Mouse (Mus musculus) cerebellum, adult 2 months (tissue): Measurements from ENCODE around the gene Grid1. TPM values are rescaled to one million over a fixed set of nuclear protein-coding genes. Genes with fewer than 3 reads are reported as not detected.

Experiments used
- DNase-seq, 2 experiments: peaks; one replicate each; pipeline ENCODE4 v3.0.0; 2021
- H3K27ac ChIP-seq: fragments of 200-500 bp; 2 replicates; pipeline ENCODE4 v1.5.1; 2012; ENCODE audit warnings: low read length, control low read depth, inconsistent platforms; ENCODE audit not compliant: insufficient read depth
- H3K27me3 ChIP-seq: fragments of 200-500 bp; 2 replicates; pipeline ENCODE4 v1.6.1; 2012; ENCODE audit warnings: inconsistent platforms, mild to moderate bottlenecking, low read length, moderate library complexity; ENCODE audit not compliant: control insufficient read depth, insufficient read depth
- H3K4me1 ChIP-seq: fragments of 200-500 bp; 2 replicates; pipeline ENCODE4 v1.6.1; 2011; ENCODE audit warnings: low read length; ENCODE audit not compliant: control insufficient read depth, insufficient read depth
- H3K4me3 ChIP-seq: fragments of 200-500 bp; replicated peaks from 2 replicates; pipeline ENCODE3; 2011; ENCODE audit warnings: mild to moderate bottlenecking, low read depth, low read length, control low read depth; ENCODE audit not compliant: insufficient read depth
- CTCF ChIP-seq: fragments of 200-500 bp; IDR thresholded peaks from 2 replicates; pipeline ENCODE4 v1.5.1; 2011; ENCODE audit warnings: low read depth, mild to moderate bottlenecking, control low read depth, low read length, moderate library complexity, borderline replicate concordance; ENCODE audit not compliant: insufficient read depth
- POLR2A ChIP-seq: fragments of 200-500 bp; IDR thresholded peaks from 2 replicates; pipeline ENCODE4 v1.6.1; 2011; ENCODE audit warnings: low read length, control low read depth, borderline replicate concordance; ENCODE audit not compliant: insufficient read depth
- WGBS: fragments of 180-500 bp; shearing (Covaris S2); methylation state at CpG from one replicate; pipeline ENCODE4 v1.1.7; 2018; 5-methylcytosine and 5-hydroxymethylcytosine counted together
- polyA plus RNA-seq: library from polyadenylated mRNA; depleted of rRNA; stranded (reverse); fragments of >200 nt; gene quantifications from 2 replicates; pipeline ENCODE4 v1.2.3, GENCODE M21; 2012

Grid1 gene
- polyA plus RNA-seq, 1 experiment: 13.3 TPM

DNA sequence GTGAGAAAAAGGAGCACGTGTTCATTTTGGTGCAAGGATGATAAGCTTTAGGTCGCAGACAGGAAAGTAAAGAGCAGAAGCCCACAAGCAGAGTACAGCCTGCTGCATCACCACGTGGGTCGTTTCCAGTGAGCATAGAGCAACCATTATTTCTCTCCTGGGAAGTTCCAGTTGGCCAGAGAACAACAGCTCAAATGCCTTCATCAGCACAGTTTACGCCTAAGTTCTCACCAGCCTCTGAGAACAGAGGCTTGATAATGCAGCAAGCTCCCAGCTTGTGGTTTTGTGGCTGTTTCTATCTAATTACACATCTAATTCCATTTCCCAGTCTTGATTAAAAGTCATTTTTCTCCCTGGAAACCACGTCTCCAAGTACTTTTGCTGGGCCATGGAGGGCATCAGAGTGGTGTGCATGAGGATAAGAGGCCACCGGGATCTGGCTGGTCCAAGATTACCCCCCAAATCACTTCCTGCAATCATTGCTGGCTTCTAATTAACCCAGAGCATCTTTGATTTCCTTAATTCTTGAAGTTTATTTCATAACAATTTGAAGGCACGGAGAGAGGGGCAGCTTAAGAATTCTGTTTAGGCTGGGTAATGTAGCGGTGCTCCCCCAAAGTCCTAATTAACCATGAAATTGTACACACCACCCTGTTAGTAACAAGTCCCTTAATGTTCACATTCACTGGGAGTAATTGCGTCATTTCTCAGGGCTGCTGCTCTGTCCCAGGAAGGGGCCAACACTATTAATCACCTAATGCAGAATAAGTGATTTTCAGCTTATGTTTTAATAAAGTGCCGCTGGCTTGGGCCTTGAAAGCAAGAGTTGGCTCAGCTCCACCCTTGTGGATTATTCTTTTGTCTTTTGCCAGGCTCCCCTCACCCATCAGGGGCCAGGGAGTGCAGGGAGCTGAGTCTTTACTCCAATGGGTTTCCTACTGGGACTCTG, 292.7 kb downstream of the Grid1 start:
- no peak for DNase-seq
- Histone ChIP-seq H3K4me1 (no peaks in the 10 kb centered on the region), H3K27ac (no peak overlapping the region), H3K4me3 (no peak overlapping the region), H3K27me3 (no peaks in the 10 kb centered on the region)
- TF ChIP-seq POLR2A (no peak), CTCF (no peak)
- 46% methylated on average over 11 of the region's 11 CpGs for WGBS

DNA sequence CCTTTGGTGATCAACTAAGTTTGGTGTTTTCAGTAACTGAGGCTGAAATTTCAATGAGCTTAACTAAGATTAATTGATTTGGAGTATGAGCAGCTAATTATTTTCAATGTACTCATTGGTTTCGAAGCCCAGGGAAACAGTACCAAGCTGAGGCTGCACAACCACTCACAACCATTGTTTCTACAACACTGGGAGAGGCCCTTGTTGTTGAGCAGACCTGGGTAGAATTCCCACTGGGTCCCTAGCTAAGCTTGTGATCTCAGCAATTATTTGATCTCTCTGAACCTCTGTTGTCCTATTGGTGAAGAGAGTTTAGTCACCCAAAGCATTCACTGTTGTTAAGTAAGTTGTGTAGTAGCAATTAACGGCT, 293.4 kb downstream of the Grid1 start:
- H3K27ac ChIP-seq: no peak overlapping the region
- no peaks in the 10 kb centered on the region for H3K4me1 ChIP-seq
- WGBS: 78% methylated on average over 2 of the region's 2 CpGs
- no peak overlapping the region for H3K4me3 ChIP-seq
- H3K27me3 ChIP-seq: no peaks in the 10 kb centered on the region
- TF ChIP-seq CTCF: no peak
- no peak for TF ChIP-seq POLR2A
- DNase-seq: no peak

DNA sequence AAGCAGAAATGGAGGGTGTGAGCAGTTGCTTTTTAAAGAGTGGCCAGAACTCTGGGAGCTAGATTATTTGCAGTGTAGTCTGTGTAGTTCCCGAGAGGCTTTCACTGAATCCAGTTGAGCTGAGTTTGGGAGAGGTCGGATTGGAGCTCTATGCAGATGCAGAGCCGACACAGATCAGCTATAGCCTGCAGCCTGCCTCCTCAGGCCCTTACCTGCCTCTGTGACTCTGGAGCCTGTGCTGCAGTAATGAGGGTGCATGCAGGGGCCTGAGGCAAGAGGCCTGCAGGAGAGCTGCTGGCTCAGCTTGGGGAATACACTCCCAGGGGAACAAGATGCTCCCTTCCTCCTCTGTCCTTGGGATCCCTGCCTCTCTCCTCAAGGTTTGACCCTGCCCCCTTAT, 296.0 kb downstream of the Grid1 start:
- H3K27me3 ChIP-seq: no peaks in the 10 kb centered on the region
- WGBS: 94% methylated on average over 3 of the region's 3 CpGs
- no peak for DNase-seq
- H3K4me1 ChIP-seq: no peaks in the 10 kb centered on the region
- TF ChIP-seq CTCF (no peak), POLR2A (no peak)
- H3K27ac ChIP-seq: no peak overlapping the region
- H3K4me3 ChIP-seq: no peak overlapping the region

DNA sequence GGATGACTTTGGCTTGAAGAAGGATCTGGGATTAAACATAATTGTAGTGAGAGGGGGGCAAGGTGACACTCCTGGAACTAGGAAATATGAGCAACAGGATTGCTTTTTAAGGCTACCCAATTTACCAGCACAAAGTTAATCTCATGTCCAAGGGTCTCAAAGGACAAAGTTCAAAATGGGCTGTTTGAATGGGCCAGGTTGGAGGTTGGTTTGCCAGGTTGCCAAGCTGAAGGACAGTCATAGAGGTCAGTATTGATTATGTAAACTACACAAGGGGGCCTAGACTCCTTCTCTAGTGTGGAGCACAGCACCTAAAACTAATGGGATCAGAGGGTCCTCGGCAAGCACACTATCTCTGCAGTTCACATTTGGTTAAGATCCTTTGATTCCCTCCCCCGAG, 300.2 kb downstream of the Grid1 start:
- Histone ChIP-seq H3K4me3 (no peak overlapping the region), H3K27me3 (no peaks in the 10 kb centered on the region), H3K27ac (no peak overlapping the region), H3K4me1 (no peaks in the 10 kb centered on the region)
- no peak for TF ChIP-seq POLR2A
- TF ChIP-seq CTCF: no peak
- WGBS: 83% methylated on average over 2 of the region's 2 CpGs
- no peak for DNase-seq

DNA sequence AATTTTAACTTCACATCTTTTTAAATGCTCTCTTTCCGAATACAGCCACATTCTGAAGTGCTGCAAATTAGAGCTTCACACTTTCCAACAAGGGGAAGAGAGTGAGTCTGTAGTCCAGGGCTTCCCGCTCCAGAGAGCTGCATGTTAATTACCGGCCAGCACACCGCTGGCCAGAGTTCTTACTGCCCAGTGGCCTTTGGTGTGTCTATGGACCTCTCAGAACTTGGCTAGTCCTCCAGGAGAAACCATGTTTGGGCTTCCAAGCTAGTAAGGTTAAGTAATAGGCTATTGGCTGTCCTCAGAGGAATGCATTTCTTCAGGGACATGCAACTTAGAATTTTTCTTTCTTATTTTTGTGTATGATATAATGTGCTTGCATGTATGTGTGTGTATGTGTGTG, 301.0 kb downstream of the Grid1 start:
- no peak overlapping the region for H3K4me3 ChIP-seq
- H3K27me3 ChIP-seq: no peaks in the 10 kb centered on the region
- 87% methylated on average over 4 of the region's 4 CpGs for WGBS
- no peak for DNase-seq
- no peak overlapping the region for H3K27ac ChIP-seq
- no peaks in the 10 kb centered on the region for H3K4me1 ChIP-seq
- no peak for TF ChIP-seq POLR2A
- TF ChIP-seq CTCF: no peak

DNA sequence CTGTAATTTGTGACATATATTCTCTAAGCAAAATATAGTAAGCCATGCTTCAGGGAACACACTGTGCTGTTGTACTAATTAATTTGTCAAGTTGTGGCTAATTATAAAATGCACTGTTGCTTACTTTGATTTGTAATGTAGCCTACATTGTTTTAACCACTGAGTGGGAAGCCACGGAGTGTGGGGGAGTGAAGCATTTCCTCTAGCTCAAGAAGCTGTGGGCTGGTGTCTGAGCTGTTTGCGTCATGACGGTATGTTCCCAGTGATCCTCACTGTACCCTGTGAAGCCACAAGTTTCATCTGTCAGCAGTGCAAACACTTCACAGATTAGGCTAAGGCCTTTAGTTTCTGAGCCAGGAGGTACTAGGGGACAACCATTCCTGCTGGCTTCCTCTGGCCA, 302.2 kb downstream of the Grid1 start:
- no peak overlapping the region for H3K27ac ChIP-seq
- H3K4me3 ChIP-seq: no peak overlapping the region
- TF ChIP-seq CTCF (no peak), POLR2A (no peak)
- H3K27me3 ChIP-seq: no peaks in the 10 kb centered on the region
- no peaks in the 10 kb centered on the region for H3K4me1 ChIP-seq
- DNase-seq: no peak
- WGBS: 81% methylated on average over 3 of the region's 3 CpGs

DNA sequence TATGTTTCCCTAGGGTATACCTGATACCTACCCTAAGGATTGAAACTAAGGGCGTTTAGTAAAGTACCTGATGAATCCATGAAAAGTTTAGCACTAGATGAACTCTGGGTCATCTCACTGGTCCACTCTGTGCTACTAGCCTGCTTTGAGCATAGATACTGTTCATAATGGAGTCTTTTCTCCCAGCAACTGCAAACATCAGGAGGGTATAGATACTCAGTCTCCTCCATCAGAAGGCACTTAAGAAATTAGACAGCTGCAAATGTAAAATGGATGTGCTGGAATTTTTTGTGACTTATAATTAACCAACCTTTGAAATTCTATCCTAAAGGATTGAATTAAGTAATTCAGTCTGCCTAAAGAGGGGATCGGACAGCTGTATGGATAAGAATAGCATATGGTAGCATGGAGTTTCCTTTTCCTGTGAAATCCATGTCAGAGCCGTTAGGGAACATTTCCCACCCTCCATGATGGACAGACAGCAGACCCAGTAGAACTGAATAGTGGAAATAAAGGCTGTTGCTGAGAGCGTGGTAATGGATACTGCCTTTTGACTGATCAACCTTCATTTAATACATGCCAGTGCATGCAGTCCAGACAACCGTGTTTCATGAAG, 303.5 kb downstream of the Grid1 start:
- Histone ChIP-seq H3K4me1 (no peaks in the 10 kb centered on the region), H3K27ac (no peak overlapping the region)
- 83% methylated on average over 5 of the region's 5 CpGs for WGBS

DNA sequence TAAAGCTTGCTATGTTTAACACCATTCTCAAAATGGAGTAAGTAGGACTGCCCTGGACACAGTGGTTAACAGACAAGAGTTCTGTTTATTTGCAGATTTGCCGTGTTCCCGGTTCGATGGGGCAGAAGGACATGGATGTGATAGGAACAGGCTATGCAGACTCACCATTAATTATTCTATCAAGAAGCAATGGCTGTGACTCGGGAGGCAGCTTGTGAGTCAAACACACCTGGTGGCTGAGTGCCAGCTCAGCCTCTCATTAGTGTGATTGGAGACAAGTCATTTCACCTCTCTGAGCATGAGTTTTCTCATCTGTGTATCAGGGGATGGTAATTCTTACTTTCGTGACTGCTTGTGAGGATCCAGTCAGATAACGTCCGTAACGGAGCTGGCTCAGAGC, 307.7 kb downstream of the Grid1 start:
- H3K4me1 ChIP-seq: no peaks in the 10 kb centered on the region
- H3K4me3 ChIP-seq: no peak overlapping the region
- no peak for TF ChIP-seq CTCF
- no peak for TF ChIP-seq POLR2A
- no peaks in the 10 kb centered on the region for H3K27me3 ChIP-seq
- 78% methylated on average over 8 of the region's 8 CpGs for WGBS
- no peak overlapping the region for H3K27ac ChIP-seq
- no peak for DNase-seq

More for the DNA sequence above, 303.5 kb downstream of the Grid1 start:
- Histone ChIP-seq H3K4me3 (no peak overlapping the region), H3K27me3 (no peaks in the 10 kb centered on the region)
- no peak for DNase-seq
- TF ChIP-seq CTCF (no peak), POLR2A (no peak)
